Mouse (Mus musculus) induced T-regulatory cell, adult 2 months (primary cell): ENCODE measurements around the gene 1190005I06Rik.

Experiments used
- DNase-seq: peaks from one replicate; pipeline ENCODE4 v3.0.0-alpha.2; 2012; ENCODE audit warnings: low read depth

1190005I06Rik gene

DNA sequence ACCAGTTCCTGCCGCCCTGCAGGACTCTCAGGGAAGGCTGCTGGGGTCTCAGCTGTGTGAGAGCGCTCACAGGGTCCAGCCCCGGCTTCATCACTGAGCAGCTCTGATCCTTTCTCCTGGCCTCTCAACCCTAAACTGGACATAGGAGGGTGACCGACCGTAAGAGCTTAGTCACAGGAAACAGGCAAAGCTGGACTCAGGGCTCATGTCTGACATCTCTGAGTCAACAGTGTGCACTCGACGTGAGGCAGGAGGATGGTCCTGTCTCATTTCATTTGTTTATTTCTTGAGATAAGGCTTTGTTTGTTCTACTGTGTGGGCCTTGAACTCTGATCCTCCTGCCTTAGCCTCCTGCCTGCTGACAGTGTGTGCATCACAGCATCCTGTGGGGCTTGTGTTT is 27.0 kb downstream of the 1190005I06Rik start:
- no peak for DNase-seq

- DNase-seq: no peak
Observed at GRCm38 (mm10) chr8:120619235-120620180, 27.9 kb downstream of the 1190005I06Rik start.

- DNase-seq: peak; percentile 84
Observed at GRCm38 (mm10) chr8:120618110-120618509, 29.3 kb downstream of the 1190005I06Rik start.

GRCm38 (mm10) chr8:120616663-120617626 is 30.5 kb downstream of the 1190005I06Rik start:
- no peak for DNase-seq

- DNase-seq: no peak
Observed at GRCm38 (mm10) chr8:120614491-120614890, 32.9 kb downstream of the 1190005I06Rik start.

DNA sequence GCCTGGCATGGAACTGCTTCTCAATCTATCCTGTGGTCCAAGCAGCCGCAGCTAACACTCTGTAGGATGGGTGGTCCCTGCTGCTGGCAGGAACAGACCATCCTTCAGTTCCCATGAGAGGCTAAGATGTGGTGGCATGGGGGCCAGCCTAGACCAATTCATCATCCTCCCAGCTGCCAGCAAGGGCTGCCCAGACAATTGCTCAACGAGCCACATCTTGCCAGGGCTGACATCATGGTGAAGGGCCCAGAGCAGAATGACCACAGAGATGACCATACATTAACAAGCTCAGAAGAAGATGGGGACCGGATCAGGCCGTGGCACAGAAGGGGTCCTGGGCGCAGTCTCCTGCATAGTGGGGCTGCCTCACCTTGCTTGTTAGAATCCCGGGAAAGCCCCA is 36.6 kb downstream of the 1190005I06Rik start:
- DNase-seq: no peak

GRCm38 (mm10) chr8:120607885-120608284 is 39.5 kb downstream of the 1190005I06Rik start:
- peak; percentile 84 for DNase-seq

DNA sequence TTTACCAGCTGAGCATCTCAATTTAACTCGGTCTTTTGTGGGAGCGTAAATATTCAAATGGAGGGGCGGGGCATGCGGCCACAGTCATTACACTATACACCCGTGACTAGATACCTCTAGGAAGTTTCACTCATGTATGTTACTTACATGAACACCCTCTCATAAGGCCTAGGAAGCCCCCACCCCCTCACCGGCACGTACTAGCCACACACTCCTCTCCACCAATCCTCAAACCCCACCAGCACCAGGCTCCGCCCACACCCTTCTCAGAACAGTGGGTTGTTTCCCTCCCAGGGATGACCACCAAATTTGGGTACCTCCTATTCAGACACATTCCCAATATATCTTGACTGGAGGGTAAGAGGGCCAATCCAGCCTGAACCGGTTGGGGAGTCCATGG is 40.0 kb downstream of the 1190005I06Rik start:
- DNase-seq: no peak

DNA sequence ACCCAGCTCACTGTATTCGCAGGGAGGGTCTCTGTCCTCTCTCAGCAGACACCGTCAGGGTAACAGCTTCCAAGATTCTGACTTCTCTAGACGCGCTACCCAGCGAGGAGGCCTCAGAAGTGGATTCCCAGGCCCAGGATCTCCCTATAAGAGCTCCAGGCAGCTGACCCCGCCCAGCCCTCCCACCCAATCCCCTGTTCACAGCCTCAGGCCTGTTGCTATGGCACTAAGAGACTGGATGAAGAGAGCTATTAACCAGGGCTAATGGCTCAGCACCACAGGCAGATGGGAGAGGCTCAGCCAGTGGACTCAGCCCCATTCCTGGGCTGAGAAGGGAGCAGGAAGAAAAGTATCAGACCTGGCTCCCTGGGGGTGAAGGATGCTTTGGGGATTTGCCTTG is 44.8 kb downstream of the 1190005I06Rik start:
- no peak for DNase-seq

DNA sequence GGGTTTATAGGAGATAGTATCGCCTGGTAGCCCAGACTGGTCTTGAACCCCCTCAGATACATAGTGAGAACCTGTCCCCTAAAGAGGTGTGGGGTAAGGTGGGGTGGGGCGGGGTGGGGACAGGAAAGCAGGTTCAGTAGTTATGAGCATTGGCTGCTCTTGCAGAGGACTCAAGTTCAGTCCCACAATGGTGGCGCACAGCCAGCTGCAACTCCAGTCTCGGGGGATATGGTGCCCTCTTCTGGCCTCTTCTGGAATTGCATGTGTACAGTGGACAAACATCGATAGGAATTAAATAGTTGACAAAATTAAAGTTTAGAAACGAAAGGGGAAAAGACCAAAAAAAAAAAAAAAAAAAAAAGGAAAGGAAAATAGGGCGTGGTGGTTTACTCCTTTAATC is 47.9 kb downstream of the 1190005I06Rik start:
- DNase-seq: peak; percentile 84

GRCm38 (mm10) chr8:120598579-120598978 is 48.9 kb downstream of the 1190005I06Rik start:
- no peak for DNase-seq

GRCm38 (mm10) chr8:120595963-120596362 is 51.5 kb downstream of the 1190005I06Rik start:
- DNase-seq: peak; percentile 88

DNA sequence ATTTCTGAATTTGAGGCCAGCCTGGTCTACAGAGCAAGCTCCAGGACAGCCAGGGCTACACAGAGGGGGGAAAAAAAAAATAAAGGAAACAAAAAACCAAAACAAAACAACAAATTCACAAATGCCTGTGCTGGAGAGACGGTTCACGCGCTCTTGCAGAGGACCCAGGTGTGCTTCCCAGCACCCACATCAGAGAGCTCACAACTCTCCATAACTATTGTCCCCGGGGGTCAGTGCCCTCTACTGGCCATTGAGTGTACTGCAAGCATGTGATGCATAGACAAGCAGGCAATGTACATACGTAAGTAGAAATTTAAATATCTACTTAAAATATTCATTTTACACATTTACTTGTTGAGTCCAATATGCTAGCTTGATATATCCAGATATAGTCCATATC is 52.9 kb downstream of the 1190005I06Rik start:
- peak; percentile 70 for DNase-seq

GRCm38 (mm10) chr8:120591587-120592292 is 55.7 kb downstream of the 1190005I06Rik start:
- no peak for DNase-seq

DNA sequence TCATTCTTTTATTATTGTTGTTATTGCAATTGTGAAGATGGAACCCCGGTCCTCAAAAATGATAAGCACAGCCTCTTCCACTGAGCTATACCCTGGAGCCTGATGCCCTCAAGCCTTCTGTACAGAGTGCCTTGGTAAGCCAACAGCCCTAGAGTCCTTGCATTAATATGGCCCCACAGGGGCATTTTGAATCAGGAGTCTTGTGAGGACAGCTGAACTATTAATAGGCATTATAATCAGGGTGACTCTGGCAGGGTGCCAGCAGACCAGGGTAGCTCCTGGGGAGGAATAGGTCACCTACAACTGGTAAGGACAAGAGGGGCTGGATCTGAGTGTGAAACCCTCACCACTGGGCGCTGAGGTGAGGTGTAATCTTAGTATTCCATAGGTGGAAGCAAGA is 57.5 kb downstream of the 1190005I06Rik start:
- DNase-seq: no peak

DNA sequence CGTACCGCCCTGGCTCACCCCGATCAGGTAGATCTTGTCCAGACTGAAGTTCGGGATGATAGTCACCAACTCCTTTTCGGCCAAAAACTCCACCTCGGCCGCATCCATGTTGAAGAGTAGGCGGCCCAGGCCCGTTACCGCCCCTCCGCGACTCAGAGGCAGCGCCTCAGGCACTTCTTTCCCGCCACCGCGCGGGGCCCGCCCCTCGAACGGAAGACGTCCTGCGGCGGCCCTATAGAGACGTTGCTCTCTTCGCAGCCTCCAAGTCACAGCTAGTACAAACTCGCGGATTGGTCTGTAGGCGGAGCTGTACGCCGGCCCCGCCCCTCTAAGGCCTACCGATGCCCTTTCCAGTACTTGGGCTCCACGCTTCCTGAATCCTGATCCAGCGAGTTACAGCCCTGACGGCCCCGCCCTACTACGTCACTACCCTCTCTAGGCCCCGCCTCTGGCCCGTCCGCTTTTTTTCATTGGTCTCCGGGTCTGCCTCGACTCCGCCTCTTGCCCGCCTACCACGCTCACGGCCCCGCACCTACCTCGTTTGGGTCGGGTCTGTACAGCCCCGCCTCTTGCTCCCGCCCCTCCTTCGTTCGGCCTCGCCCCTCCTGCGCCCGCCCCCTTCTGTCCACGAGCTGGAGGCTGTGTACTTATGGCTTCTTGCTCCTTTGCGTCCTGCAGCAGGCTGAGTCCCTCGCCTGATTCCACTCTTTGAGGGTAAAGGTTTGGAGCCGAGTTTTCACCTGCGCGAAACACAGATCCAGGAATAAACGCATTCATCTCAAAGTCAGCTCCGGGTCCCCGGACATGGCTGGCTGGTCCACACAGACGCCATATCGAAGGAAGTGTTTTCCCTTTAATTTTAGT is 58.3 kb downstream of the 1190005I06Rik start, which contains the start of gene Gins2:
Gene Gins2, minus strand, starts transcription at position 397 of the 864 bp plus-strand sequence.
- peak; percentile 99 for DNase-seq

DNA sequence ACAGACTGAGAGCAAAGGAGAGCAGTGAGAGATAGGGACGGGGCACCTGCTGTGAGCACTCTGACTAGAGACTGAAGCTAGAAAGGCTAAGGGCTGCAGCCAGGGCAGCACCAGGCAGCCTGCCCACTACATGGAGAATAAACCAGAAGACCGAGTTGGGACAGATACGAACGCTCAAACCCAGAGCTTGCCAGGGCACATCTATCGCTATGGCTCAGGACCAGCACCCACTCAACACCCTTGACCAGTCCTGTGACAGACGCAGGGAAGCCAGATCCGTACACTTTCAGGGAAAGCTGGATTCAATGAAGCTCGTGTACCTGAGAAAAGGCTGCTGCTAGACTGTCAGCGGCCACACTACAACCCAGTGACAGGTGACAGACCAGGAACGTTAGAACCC is 61.9 kb downstream of the 1190005I06Rik start:
- DNase-seq: no peak

DNA sequence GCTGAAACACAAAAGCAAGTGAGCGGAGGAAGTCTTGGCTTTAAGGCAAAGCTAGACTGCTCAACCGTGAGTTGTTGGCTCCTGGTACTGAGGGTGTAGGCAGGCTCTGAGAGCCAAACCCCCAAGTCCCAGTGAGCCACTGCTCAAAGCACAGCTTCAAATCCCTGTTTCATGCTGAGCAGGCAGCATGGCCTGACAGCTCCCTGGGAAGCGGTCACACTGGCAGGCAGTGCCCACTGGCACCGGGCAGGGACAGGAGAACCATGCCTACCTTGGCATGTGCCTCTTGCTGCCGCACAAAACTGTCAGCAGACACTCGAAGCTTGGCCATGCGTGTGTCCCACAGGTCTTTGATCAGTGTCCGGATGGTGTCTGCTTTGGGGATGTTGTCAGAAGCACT is 65.6 kb downstream of the 1190005I06Rik start:
- no peak for DNase-seq

DNA sequence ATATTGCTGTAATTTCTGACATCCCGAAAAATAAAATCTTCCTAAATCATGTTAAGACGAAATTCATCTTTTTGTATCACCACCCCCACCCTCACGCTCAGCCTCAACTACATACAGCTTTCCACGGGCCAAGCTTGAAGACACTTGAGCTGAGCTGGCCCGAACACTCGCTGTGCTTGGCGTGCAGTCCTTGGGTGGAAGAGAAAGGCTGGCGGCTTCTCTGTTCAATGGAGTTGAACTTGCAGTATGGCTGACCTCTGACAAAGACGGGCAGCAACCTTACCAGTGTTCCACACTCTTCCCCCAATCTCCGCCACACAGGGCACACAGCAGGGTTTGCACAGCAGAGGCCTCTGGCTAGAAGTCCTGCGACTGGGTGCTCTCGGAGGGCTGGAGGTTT is 66.1 kb downstream of the 1190005I06Rik start:
- DNase-seq: no peak

- no peak for DNase-seq
Observed at GRCm38 (mm10) chr8:120580336-120581000, 67.0 kb downstream of the 1190005I06Rik start.
